Mouse (Mus musculus) retina, postnatal 7 days (tissue): ENCODE results near the gene Axdnd1.
"Not testable (repeated sequence)": the region's sequence is repeated elsewhere in the genome, so short reads cannot be mapped to it uniquely, and the experiment has no call there.

ENCODE experiments used
- DNase-seq: peaks from one replicate; pipeline ENCODE4 v3.0.0-alpha.2; 2012; ENCODE audit warnings: low read depth, low spot score

Axdnd1 gene

GRCm38 (mm10) chr1:156437016-156437708 lies 16.2 kb upstream of the Axdnd1 start:
- DNase-seq = no peak

GRCm38 (mm10) chr1:156433497-156433896 lies 12.5 kb upstream of the Axdnd1 start:
- DNase-seq = no peak

GRCm38 (mm10) chr1:156432498-156432897 lies 11.5 kb upstream of the Axdnd1 start:
- DNase-seq = no peak

- no peak for DNase-seq
Measured at GRCm38 (mm10) chr1:156428434-156428833, 7.5 kb upstream of the Axdnd1 start.

GRCm38 (mm10) chr1:156425746-156426145 lies 4.8 kb upstream of the Axdnd1 start:
- DNase-seq = no peak

GRCm38 (mm10) chr1:156424054-156424453 lies 3.1 kb upstream of the Axdnd1 start:
- DNase-seq = no peak

- no peak for DNase-seq
Measured at GRCm38 (mm10) chr1:156423493-156423892, 2.5 kb upstream of the Axdnd1 start.

GRCm38 (mm10) chr1:156422856-156423255 lies 1.9 kb upstream of the Axdnd1 start:
- DNase-seq = no peak

- peak; percentile 25 for DNase-seq
Measured at GRCm38 (mm10) chr1:156418170-156418569, 2.8 kb downstream of the Axdnd1 start.

GRCm38 (mm10) chr1:156408521-156408920 lies 12.4 kb downstream of the Axdnd1 start:
- no peak for DNase-seq

- DNase-seq = no peak
Measured at GRCm38 (mm10) chr1:156408004-156408403, 13.0 kb downstream of the Axdnd1 start.

GRCm38 (mm10) chr1:156403251-156403650 lies 17.7 kb downstream of the Axdnd1 start:
- no peak for DNase-seq

- no peak for DNase-seq
Measured at GRCm38 (mm10) chr1:156402491-156402890, 18.5 kb downstream of the Axdnd1 start.

GRCm38 (mm10) chr1:156400159-156400558 lies 20.8 kb downstream of the Axdnd1 start:
- DNase-seq = not testable (repeated sequence)

- DNase-seq = no peak
Measured at GRCm38 (mm10) chr1:156393148-156393547, 27.8 kb downstream of the Axdnd1 start.

GRCm38 (mm10) chr1:156386880-156387279 lies 34.1 kb downstream of the Axdnd1 start:
- DNase-seq = no peak

- no peak for DNase-seq
Measured at GRCm38 (mm10) chr1:156386232-156386631, 34.7 kb downstream of the Axdnd1 start.

- DNase-seq = no peak
Measured at GRCm38 (mm10) chr1:156381217-156381616, 39.7 kb downstream of the Axdnd1 start.

GRCm38 (mm10) chr1:156365740-156366139 lies 55.2 kb downstream of the Axdnd1 start, which contains the start of gene Gm2000:
Gene Gm2000 (plus strand): TSS chr1:156366040.
- DNase-seq = no peak

GRCm38 (mm10) chr1:156352466-156352865 lies 68.5 kb downstream of the Axdnd1 start:
- DNase-seq = no peak

GRCm38 (mm10) chr1:156350441-156350840 lies 70.5 kb downstream of the Axdnd1 start:
- DNase-seq = no peak

GRCm38 (mm10) chr1:156349031-156349430 lies 71.9 kb downstream of the Axdnd1 start:
- no peak for DNase-seq

- no peak for DNase-seq
Measured at GRCm38 (mm10) chr1:156345633-156346032, 75.3 kb downstream of the Axdnd1 start.

- no peak for DNase-seq
Measured at GRCm38 (mm10) chr1:156344433-156344832, 76.5 kb downstream of the Axdnd1 start.
